In the genomic region with DNA sequence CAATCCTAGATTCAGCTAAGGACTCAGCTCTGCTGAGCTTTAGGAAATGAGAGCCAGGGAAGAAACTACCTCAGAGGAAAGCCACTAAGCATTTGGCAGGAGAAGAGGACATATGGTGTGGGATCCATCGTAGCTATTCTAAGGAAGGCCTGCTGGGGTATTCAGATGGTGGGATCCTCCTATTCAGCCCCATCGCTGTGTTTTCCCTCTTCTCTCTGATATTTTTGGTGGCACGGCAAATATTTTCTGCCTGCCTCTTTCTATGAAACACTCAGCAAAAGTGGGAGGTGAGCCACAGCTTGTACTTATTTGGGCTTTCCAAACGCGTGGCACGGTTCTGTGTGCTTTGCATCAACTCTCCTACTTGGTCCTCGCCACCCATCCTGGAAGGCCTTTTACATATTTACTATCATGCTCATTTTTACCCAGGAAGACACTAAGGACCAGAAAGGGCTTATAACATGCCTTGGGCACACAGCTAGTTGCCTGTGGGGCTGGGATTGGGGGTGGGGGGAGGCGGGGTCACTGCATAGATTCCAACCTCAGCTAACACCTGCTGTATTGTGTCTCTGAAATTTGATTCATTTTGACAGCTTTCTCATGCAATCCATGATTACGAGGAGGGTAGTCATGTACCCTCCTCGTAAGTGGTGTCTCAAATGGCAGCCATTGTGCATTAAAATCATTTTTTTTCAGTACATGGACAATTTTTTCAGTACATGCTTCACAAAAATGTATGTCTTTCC, we compare ENCODE assay signal across 9 mouse cellular contexts. TPM values are rescaled to one million over a fixed set of nuclear protein-coding genes. Genes with fewer than 3 reads are reported as not detected.
A peak's percentile ranks its signal among the peaks of the same experiment; 100 is the strongest.
DNase-seq lines count a peak whose midpoint lies in the region; ATAC-seq lines count a peak whose summit lies in the region.
"Had no signal": no experiment of that assay in that cellular context is flagged by ENCODE, and none has a peak within 500 bp of the region (broad histone marks: within the 10 kb centered on the region; RNA-seq: fewer than 3 reads in every experiment).

No protein-coding gene starts in this region.

- no peak for DNase-seq in liver, embryonic 11.5 days (ENCODE audit: low spot score)
- DNase-seq in liver: no peak
- peak; percentile 32 to 76 for DNase-seq in layer of hippocampus, postnatal 14 days (ENCODE audit: low spot score in 2 of 2)
- DNase-seq in right cerebral cortex, postnatal 36 days (ENCODE audit: low spot score in 2 of 2): peak; percentile 69 to 84
- DNase-seq in thymus, adult 18-20 months: no peak
- DNase-seq in thymus, postnatal 4 days: no peak
- DNase-seq in testis, postnatal 10 days (ENCODE audit: low spot score): no peak

- no peak overlapping the region for H3K4me3 ChIP-seq in liver, embryonic 11.5 days (ENCODE audit: low read depth, low read length)
- H3K4me3 ChIP-seq in embryonic facial prominence, embryonic 13.5 days: no peak overlapping the region

- peaks cover 7% of the 10 kb centered on the region for H3K4me1 ChIP-seq in liver, embryonic 11.5 days (replicated peaks; ENCODE audit: control insufficient read depth, insufficient read depth, low read length)
- H3K4me1 ChIP-seq in embryonic facial prominence, embryonic 13.5 days: peaks cover 30% of the 10 kb centered on the region

- H3K27me3 ChIP-seq in liver, embryonic 11.5 days (replicated peaks; ENCODE audit: control insufficient read depth, insufficient read depth, low read length): no peaks in the 10 kb centered on the region
- no peaks in the 10 kb centered on the region for H3K27me3 ChIP-seq in embryonic facial prominence, embryonic 13.5 days

- peak overlapping the region; percentile 3; the same call in 1 of the 2 replicates for H3K27ac ChIP-seq in liver, embryonic 11.5 days (ENCODE audit: low read depth, low read length)
- peak overlapping the region; percentile 57 for H3K27ac ChIP-seq in embryonic facial prominence, embryonic 13.5 days

- no peak for ATAC-seq in liver, embryonic 11.5 days (replicated peaks; ENCODE audit: low FRiP score)
- no peak for ATAC-seq in embryonic facial prominence, embryonic 13.5 days (ENCODE audit: insufficient number of reproducible peaks, insufficient read depth, low FRiP score, low TSS enrichment, low read depth)

- H3K9ac ChIP-seq in liver, embryonic 11.5 days (ENCODE audit: low read depth, low read length): no peak overlapping the region
- no peak overlapping the region for H3K9ac ChIP-seq in embryonic facial prominence, embryonic 13.5 days

- no peak overlapping the region for H3K4me2 ChIP-seq in liver, embryonic 11.5 days
- no peak overlapping the region for H3K4me2 ChIP-seq in embryonic facial prominence, embryonic 13.5 days

- 79% methylated on average over 10 of the region's 10 CpGs for WGBS in liver, embryonic 11.5 days
- whole genome bisulfite sequencing in embryonic facial prominence, embryonic 13.5 days: 71% methylated on average over 10 of the region's 10 CpGs

- no peaks in the 10 kb centered on the region for H3K9me3 ChIP-seq in liver, embryonic 11.5 days (ENCODE audit: control insufficient read depth, low read length)
- H3K9me3 ChIP-seq in embryonic facial prominence, embryonic 13.5 days: no peaks in the 10 kb centered on the region

- no peaks in the 10 kb centered on the region for H3K36me3 ChIP-seq in liver, embryonic 11.5 days (ENCODE audit: control insufficient read depth, insufficient read depth, low read length)
- no peaks in the 10 kb centered on the region for H3K36me3 ChIP-seq in embryonic facial prominence, embryonic 13.5 days

RNA-seq across cellular contexts. Expression of gene Usp29, which starts 46.1 kb away (rescaled TPM):
- polyA plus RNA-seq in liver, embryonic 11.5 days (2014; fragmentation: Nextera tagmentation; extraction: Ambion mirVana): 9.9 and 10.4 TPM in 2 replicates
- polyA plus RNA-seq in embryonic facial prominence, embryonic 13.5 days (2015; fragmentation: Nextera tagmentation; extraction: Ambion mirVana): 9.6 and 11.3 TPM in 2 replicates
- total RNA-seq in layer of hippocampus, postnatal 14 days (2021): 10 to 100 TPM; 33.7 to 37.1 TPM
- total RNA-seq: neutrophil, adult 5-6 weeks had no signal

RNA-seq across cellular contexts. Expression of gene Peg3, which starts 46.3 kb away (rescaled TPM):
- 181 and 193 TPM in 2 replicates for polyA plus RNA-seq in liver, embryonic 11.5 days (2014; fragmentation: Nextera tagmentation; extraction: Ambion mirVana)
- polyA plus RNA-seq in embryonic facial prominence, embryonic 13.5 days (2015; fragmentation: Nextera tagmentation; extraction: Ambion mirVana): 159 and 180 TPM in 2 replicates
- total RNA-seq in layer of hippocampus, postnatal 14 days (2021): 100 to 1,000 TPM; 164 to 197 TPM
- total RNA-seq: neutrophil, adult 5-6 weeks had no signal

Comparison
In these comparisons a context has a peak if more than half of its experiments do, and no peak if none do; other contexts are left out.
1. DNase-seq: peak in layer of hippocampus, postnatal 14 days (2 of 2) and right cerebral cortex, postnatal 36 days (2 of 2); none in liver, embryonic 11.5 days (single experiment), liver (single experiment), thymus, adult 18-20 months (0 of 2), thymus, postnatal 4 days (single experiment) and testis, postnatal 10 days (single experiment).